Mouse (Mus musculus) naive thymus-derived CD4-positive, alpha-beta T cell, adult 2 months (primary cell): Measurements from ENCODE around the gene Dnajc28.

Experiments used
- DNase-seq: peaks from one replicate; pipeline ENCODE4 v3.0.0-alpha.2; 2011; ENCODE audit warnings: low read depth

The Dnajc28 gene

DNA sequence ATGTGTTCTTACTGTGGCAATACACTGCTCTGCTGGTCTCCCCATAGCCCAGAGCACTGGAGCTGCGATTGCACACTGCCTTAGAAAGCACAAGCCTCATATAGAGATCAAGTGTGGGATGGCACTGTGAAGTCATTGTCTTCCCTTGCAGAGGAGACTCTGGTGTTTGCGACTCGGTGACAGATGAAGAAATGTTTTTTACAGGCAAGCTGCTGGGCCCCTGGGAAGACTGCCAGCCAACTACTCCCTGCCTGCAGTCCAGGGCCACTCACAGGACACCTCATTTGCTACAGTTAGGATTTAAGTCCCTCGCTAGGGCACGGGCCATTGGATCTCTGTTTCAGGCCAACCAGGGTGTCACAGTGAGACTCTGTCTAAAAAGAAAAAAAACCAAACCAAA is 13.6 kb upstream of the Dnajc28 start:
- no peak for DNase-seq

DNA sequence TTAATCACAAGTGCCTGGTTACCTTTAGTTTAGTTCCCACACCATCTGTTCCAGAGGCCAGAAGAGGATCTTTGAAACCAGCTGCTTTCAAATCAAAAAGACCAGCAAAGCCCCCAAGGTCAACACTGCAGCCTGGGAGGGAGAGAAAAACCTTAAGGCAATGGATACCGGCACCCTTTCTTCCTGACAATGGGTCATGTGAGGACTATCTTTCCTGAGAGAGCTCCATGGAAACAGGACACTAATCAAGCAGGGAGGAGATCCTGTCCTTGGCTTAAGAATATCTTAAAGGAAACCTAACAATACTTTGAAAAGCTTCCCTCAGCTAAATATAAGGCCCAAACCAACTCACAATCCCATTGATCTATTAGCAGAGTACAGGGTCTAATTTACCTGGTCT is 11.8 kb upstream of the Dnajc28 start:
- DNase-seq, result no peak

DNA sequence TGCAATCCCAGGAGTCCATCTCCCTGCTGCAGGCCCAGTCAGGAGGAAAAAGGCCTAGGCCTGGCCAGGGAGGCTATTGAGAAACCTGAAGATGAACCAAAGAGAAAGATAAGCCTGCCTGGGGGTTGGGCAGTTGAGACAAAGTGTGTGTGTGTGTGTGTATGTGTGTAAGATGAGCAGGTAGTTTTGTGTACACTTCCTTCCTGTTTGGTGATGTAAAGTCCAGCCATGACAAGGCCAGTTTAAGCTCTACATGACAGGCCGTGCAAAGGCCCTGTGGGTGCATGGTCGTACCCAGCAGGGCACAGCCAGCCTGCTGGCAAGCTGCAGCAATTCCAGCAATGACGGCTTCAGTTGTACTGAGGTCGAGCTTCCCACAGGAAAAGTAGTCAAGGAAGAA is 10.9 kb upstream of the Dnajc28 start:
- DNase-seq, result no peak

DNA sequence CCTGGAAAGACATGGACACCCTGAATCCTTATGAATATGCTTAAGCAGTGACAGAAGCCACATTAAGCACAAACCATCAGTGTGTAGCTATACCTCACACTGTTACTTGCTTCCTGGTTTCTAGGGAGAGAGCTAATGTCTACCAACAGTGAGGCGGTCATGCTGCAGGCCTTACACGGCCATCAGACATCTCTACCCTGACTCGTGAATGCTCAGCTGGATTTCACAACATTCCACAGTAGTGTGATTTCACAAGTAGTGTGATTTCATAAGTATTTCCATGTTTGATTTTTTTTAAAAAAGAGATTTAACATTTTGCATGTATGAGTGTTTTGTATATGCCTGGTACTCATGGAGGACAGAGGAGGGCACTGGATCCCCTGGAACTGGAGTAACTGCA is 9.8 kb upstream of the Dnajc28 start:
- DNase-seq, result no peak

DNA sequence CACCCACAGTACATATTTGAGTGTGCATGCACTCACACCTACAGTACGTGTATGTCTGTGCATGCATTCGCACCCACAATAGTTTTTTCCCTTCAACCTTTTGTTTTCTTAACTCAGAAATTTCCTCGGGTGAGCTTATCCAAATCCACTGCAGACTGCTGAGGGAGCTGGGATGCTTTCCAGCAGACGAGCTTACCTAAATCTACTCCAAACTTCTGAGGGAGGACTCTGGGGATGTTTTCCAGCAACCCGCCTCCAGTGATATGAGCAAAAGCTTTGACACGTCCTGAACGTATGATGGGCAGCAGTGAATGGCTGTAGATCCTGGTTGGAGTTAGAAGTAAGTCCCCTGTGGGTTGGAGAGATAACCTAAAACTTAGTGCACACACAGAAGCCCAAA is 9.0 kb upstream of the Dnajc28 start:
- no peak for DNase-seq

DNA sequence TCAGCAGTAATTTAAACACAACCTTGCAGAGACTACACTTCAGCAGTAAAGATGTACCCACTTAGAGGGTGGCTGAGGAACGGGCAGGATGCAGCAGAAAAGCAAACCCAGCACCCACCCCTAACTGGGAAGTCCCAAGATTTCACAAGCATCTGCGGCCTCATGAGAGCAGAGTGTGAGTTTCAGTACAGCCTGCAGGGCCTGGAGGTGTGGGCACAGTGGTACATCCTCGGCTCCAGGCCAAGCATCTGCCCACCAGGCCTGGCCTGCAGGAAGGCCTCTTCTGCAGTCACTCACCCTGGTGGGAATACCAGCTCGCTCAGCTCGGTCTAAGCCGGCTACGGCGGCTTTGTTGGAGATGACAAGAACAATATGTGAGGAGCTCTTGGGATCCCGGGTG is 4.2 kb upstream of the Dnajc28 start:
- no peak for DNase-seq

DNA sequence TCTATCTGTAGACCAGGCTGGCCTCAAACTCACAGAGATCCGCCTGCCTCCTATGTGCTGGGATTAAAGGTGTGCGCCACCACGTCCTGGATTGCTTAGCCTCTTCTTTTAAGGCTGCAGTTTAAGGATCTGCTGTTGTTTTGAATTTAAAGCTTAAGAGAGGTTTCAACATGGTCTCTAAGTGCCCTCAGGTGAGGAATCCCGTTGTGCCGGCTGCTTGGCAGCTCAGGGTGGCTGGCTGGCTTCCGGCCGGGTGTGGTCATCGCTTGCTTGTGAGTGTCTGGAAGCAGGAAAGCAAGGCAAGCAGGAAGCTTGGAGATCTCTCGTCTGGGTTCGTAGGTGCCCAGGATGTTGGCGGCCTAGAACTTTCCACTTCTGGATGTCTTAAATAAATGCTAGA is 2.2 kb upstream of the Dnajc28 start:
- no peak for DNase-seq

DNA sequence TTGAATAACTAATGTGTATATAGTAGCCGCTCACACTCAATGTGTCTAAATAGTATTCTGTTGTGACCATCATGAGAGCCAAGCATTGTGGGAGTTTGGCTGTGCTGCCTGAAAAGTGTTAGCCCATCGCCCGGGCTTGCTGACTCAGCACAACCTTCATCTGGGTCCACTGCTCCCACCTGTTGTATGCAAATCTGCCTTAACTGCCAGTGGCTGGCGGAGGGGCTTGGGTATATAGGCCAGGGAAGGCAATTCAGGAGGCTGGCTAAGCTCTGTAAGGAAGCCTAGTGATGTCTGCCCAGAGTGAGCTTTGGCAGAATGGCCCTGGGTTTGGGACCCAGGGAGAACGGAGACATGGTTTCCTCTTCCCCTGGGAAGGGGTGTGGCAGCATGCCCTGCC is 1.4 kb upstream of the Dnajc28 start:
- no peak for DNase-seq

DNA sequence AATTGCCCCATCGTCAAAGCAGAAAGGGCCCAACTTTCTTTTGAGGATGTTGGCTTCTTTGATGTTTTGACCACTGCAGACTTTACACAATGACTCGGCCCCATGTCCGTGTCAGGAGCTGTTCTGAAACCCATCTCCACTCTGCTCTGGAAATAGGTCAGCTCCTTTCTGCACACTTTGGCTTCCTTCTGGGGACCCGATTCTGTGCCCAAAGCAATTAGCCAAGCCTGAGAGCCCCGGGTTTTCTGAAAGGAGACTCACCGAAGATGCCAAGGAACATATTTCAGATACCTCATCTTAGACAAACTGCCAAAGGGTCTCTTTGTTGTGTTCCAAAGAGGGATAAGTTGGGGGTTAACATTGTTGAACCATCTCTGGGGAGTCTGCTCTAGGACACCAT is 4.3 kb downstream of the Dnajc28 start:
- DNase-seq, result no peak

DNA sequence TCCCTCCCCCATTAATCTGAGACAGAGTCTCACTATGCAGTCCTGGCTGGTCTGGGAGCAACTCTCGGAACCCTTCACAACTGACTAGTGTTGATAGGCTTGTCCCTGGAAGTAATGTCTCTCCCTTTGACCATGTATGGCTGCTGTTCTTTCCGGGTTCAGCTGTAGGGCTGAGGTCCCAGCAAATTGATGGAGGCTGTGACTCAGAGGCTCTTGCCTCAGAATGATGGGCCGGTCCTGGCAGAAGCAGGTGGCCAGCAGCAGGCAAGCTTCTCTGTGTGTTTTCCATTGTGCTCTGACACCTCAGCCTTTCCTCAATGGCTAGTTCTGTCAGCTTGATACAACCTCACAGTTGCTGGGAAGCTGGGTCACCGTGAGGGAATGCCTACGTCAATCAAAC is 6.3 kb downstream of the Dnajc28 start:
- DNase-seq, result no peak

DNA sequence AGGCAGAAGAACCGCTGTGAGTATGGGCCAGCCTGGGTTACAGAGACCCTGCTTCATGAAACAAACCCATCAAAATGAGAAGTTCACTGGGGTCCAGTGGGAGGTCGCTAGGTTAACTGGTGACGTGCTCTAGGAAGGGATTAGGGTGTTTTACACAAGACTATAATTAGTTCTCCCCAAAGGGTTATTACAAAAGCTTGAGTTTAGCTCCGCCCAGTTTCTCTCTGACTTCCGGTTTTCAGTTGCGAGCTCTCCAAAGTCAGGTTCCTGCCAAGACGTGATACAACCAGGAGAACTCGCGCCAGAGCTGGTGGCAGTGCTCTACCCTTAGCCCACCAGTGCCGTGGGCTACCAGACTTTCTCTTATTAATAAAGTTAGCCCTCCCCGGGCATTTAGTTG is 7.6 kb downstream of the Dnajc28 start:
- DNase-seq, result no peak

DNA sequence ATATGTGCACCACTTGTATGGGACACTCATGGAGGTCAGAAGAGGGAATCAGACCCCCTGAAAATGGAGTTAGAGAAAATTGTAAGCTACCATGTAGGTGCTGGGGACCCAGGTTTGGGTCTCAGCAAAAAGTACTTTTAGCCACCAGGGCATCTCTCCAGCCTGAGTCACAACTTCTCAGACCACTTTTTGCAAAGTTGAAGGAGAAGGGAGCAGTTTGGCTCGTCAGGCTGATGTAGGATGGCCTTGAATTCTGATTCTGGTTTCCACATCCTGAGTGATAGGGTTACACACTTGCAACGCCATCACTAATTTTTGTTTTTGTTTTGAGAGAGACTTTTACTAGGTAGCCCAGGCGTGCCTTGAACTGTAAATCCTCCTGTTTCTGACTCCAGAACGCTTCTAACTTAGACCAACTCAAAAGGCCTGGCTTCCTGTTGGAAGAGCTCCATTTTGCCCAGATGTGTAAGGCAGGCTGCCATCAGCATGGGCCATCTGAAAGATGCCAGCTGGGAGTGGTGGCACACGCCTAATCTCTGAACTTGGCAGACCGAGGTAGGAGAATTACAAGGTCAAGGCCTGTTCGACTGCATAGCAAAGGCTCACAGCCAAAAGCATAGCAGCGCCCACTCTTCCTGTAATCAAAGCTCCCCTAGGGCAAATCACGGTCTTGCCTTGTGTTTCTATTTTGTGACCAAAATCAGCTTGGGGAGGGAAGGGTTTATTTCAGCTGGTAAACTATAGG is 9.2 kb downstream of the Dnajc28 start:
- DNase-seq, result no peak

DNA sequence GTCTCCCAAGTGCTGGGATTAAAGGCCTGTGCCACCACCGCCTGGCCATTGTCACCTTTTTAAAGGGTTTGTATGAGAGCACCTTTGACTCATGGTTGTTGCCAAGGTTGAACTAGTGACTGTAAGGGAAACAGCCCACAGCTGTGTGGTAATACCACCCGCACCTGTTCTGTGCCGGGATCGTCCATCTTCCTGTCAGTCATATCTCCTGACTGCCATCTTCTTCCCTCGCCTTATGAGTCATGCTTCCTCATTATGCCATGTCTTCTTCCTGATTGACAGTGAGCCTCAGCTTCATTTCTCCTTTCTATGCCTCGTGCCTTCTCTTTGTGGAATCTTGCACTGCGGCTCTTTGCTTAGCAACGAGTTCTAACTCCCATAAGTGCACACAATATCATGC is 11.9 kb downstream of the Dnajc28 start:
- no peak for DNase-seq

DNA sequence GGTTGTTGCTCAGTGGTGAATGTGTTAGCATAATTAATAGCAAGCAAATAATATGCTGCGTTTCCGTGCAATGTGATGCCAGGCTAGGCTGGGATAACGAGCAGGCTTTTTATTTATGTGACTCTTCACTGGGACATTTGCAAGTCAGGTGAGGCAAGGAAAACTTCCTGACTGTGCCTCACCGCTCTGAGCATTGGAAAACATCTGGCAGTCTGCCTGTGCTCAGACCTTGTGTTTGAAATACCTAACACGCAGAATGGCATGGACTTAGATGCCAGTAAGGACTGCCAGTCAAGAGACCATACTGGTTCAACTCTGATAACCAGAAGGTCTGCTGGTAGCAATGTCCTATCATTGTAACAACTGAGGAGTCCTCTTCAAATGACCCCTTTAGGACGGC is 13.7 kb downstream of the Dnajc28 start:
- DNase-seq, result no peak

DNA sequence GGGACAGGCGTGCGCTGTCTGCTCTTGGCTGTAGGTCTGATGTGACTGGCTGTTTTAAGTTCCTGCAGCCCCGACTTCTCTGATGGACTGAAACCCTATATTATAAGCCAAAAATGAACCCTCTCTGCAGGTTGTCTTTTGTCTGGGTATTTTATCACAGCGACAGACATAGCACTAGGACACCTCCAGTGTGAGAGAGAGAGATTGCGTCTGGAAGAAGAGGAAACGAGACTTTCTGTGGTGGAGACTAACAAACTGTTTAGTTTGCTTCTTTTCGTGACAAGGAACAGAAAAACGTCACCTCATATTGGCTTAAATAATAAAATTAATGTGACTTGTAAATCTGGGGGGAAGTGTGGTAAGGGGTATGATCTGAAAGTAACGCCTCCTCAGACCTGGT is 17.1 kb downstream of the Dnajc28 start:
- no peak for DNase-seq

DNA sequence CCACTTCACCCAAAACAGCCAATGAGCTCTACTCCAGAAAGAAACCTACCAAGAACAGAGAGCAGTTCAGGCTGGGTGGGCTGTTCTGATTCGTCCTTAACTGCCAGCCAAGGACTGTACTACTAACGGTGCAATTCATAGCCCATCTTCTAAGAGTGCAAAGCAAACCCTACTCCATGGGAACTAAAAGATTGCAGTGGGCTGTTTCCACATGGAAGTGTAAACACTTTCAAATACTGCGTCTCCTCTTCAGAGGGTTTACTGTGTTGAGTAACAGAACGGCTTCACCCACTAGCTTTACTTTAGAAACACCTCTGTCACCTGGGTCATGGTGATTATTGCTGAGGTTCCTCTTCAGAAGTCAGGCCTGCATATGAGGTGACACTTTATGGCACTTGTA is 17.7 kb downstream of the Dnajc28 start:
- DNase-seq, result no peak

DNA sequence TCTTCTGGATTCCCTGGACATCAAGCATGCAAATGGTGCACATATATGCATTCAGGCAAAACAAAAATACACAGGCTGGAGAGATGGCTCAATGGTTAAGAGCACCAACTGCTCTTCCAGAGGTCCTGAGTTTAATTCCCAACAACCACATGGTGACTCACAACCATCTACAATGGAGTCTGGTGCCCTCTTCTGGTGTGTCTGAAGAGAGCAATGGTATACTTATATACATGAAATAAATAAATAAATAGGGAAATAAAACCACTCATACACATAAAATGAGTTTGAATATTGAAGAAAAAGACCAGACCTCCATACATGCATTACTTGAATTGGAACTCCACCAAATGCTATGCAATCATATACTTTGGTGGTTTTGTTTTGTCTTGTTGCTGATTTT is 19.6 kb downstream of the Dnajc28 start:
- no peak for DNase-seq

DNA sequence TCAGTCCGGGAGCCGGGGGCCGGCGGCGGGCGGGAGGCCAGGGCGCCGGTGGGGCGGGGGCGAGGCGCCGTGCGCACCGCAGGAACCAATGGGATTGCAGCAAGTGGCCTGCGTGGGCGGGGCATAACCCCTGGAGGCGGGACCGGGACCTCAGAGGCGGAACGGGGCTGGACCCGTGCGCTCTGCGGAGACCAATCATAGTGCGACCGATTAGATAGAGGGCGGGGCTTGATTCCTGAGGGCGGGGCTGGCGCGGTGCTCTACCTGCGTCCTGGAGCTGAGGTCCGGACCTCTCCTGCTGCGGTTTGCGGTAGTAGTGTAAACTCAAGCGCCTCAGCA is 21.2 kb downstream of the Dnajc28 start, which contains the start of gene Tmem50b:
TSS of gene Tmem50b (minus strand) at position 129 of the 339 bp plus-strand sequence.
- peak; percentile 99 for DNase-seq

DNA sequence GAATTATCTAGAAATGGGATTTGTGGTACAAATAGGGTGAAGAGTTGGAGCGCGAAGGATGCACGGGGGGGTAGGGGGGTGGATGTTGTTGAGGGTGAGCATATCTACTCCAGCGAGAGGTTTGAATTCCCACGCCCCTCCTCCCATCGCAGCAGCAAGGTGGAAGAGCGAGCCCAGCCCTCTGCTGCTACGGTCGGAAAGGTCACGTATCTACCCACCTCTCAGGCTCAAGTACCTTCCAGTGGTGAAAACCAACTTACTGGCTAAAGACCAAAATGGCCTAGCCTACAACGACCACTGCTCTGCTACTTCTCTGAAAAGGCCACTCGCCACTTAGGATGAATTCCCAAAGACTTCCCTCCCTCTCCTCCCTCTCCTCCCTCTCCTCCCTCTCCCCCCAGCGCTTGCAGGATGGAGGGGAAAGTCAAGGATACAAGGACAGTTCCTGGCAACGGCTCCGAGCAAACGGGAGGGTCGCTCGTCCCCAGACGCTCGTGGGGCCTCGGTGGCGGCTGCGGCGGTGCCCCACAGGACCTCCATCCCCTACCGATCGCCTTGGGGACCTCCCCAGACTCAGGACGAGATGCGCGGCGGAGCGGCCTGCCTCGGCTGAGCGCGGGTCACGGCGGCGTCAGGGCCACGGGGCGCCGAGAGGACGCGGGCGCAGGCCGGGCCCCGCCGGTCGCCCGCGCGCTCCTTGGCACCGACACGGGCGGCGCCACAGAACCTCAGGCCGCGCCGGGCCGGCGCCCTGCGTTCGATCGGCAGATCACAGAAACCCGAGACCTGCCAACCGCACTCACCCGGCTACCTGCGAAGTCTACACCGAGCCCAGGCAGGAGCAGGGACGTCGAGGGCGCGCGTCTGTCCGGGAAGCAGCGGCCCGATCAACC is 21.8 kb downstream of the Dnajc28 start:
- DNase-seq, result no peak

DNA sequence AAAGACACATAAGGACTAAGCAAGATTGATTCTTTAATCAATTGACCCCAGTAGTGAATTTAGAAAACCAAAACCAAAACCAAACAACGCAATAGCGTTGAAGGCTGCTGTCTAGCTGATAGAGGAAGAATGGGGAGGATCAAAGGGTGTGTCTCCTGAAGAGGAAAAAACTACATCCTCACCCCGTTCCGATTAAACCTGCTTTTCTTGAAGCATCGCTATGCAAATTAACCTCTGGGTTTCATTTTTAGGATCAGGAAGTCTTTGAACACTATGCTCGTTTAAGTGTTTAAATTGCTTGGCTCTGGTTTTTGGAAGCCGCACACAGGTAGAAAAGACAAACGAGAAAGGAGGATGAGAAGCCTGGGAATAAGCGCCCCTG is 22.4 kb downstream of the Dnajc28 start:
- peak; percentile 85 for DNase-seq

DNA sequence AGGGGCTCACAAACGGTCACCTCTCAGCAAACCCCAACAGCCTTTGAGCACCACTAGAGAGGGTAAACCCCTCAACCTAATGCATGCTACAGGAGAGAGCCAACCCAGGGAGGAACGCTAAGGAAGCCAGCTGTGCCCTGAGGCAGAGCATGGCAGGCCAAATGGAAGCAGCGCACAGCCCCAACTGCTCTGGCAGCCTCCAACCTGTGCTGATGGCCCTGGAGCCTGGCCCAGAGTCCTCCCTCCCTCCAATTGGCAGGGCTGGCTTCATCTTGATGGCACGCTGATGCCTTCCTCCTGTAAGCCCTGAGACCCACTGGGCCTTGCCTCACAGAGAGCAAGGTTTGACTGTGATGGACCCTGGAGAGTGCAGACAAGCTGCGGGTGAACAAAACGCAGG is 23.8 kb downstream of the Dnajc28 start:
- no peak for DNase-seq

DNA sequence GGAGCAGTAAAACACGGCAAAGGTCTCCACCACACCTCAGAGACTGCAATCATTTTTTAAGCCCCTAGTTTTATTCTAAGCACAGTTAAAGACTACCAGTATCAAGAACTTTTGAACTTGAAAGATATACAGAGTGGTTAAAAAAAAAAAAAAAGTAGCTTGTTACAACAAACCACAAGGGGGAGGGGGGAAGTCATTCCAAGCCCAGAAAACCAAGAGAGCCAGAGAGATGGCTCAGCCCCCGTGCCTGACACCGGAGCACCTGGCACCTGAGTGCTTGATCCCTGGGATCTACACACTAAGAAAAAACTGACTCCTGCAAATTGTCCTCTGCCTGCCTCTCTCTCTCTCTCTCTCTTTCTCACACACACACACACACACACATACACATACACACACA is 25.6 kb downstream of the Dnajc28 start:
- peak; percentile 60 for DNase-seq

DNA sequence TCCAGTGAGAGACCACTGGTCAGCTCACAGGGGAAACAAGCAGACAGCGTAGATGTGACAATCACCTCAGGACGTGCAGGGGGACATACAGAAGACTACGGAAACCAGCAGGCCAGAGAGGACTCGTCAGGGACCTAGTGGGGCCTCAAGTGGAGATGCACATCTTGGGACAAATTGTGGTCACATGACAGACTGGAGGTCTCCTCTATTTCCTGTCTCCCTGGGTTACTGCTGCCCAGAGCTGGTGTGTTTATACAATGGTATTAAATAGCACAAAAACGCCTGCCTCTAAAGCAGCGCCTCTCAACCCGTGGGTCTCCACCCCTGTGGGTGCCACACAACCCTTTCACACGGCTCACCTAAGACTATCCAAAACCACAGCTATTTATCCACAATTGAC is 26.7 kb downstream of the Dnajc28 start:
- no peak for DNase-seq

DNA sequence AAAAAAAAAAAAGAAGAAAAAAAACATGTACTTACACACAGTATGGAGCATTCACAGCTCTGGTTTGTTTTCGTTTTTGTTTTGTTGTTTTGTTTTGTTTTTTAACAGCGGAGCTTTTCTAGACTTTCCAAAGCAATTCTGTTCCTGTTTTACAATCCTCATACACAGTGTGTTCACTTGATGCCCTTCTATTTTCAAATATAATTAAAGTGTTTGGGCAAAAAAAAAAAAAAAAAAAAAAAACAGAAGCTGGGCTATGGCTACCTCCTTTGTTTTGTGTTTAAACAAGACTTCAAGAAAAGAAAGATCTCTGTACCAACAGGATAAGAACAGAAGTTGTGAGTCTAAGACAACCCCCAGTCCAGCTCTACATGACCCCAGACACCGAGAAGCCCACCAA is 30.1 kb downstream of the Dnajc28 start:
- no peak for DNase-seq
